In genomic region chr4:14261014-14261737, GRCm38 (mm10) we compare ENCODE assay signal across 9 mouse cellular contexts.
A peak's percentile ranks its signal among the peaks of the same experiment; 100 is the strongest.
DNase-seq lines count a peak whose midpoint lies in the region; ATAC-seq lines count a peak whose summit lies in the region.
"Had no signal": no experiment of that assay in that cellular context is flagged by ENCODE, and none has a peak within 500 bp of the region (broad histone marks: within the 10 kb centered on the region; RNA-seq: fewer than 3 reads in every experiment).

No protein-coding gene starts in this region.

- H3K36me3 ChIP-seq in midbrain, embryonic 11.5 days (ENCODE audit: control insufficient read depth, insufficient read depth, low read length) = no peaks in the 10 kb centered on the region
- H3K36me3 ChIP-seq in midbrain, embryonic 10.5 days = no peaks in the 10 kb centered on the region
- no peaks in the 10 kb centered on the region for H3K36me3 ChIP-seq in embryonic facial prominence, embryonic 13.5 days
- no peaks in the 10 kb centered on the region for H3K36me3 ChIP-seq in hindbrain, embryonic 12.5 days
- H3K36me3 ChIP-seq in midbrain, embryonic 14.5 days (ENCODE audit: control insufficient read depth, insufficient read depth, low read length) = no peaks in the 10 kb centered on the region
- H3K36me3 ChIP-seq in kidney, embryonic 14.5 days (ENCODE audit: control insufficient read depth, insufficient read depth, low read length) = no peaks in the 10 kb centered on the region
- no peaks in the 10 kb centered on the region for H3K36me3 ChIP-seq in liver, embryonic 12.5 days
- H3K36me3 ChIP-seq: G1E had no signal

- H3K27ac ChIP-seq in midbrain, embryonic 11.5 days (ENCODE audit: low read depth, low read length) = no peak overlapping the region
- H3K27ac ChIP-seq in midbrain, embryonic 10.5 days (replicated peaks) = no peak overlapping the region
- peak overlapping the region; percentile 80 for H3K27ac ChIP-seq in embryonic facial prominence, embryonic 13.5 days
- H3K27ac ChIP-seq in hindbrain, embryonic 12.5 days = peak overlapping the region; percentile 8
- peak overlapping the region; percentile 32; the same call in 1 of the 2 replicates for H3K27ac ChIP-seq in midbrain, embryonic 14.5 days (replicated peaks; ENCODE audit: low read depth, low read length)
- H3K27ac ChIP-seq in kidney, embryonic 14.5 days (ENCODE audit: low read depth, low read length) = no peak overlapping the region
- no peak overlapping the region for H3K27ac ChIP-seq in liver, embryonic 12.5 days

- H3K4me1 ChIP-seq in midbrain, embryonic 11.5 days (ENCODE audit: control insufficient read depth, insufficient read depth, low read length) = no peaks in the 10 kb centered on the region
- H3K4me1 ChIP-seq in midbrain, embryonic 10.5 days = peaks cover 7% of the 10 kb centered on the region; the same call in 1 of the 2 replicates
- peaks cover 24% of the 10 kb centered on the region for H3K4me1 ChIP-seq in embryonic facial prominence, embryonic 13.5 days
- H3K4me1 ChIP-seq in hindbrain, embryonic 12.5 days = peaks cover 11% of the 10 kb centered on the region
- H3K4me1 ChIP-seq in midbrain, embryonic 14.5 days (ENCODE audit: control insufficient read depth, insufficient read depth, low read length) = peaks cover 11% of the 10 kb centered on the region
- no peaks in the 10 kb centered on the region for H3K4me1 ChIP-seq in kidney, embryonic 14.5 days (ENCODE audit: control insufficient read depth, insufficient read depth, low read length)
- H3K4me1 ChIP-seq in liver, embryonic 12.5 days = no peaks in the 10 kb centered on the region

- peak; percentile 44; the same call in 1 of the 2 replicates for ATAC-seq in midbrain, embryonic 11.5 days (ENCODE audit: low FRiP score)
- ATAC-seq in embryonic facial prominence, embryonic 13.5 days (ENCODE audit: insufficient number of reproducible peaks, insufficient read depth, low FRiP score, low TSS enrichment, low read depth) = peak; percentile 75; the same call in 1 of the 2 replicates
- ATAC-seq in hindbrain, embryonic 12.5 days (ENCODE audit: low FRiP score) = no peak
- no peak for ATAC-seq in midbrain, embryonic 14.5 days (ENCODE audit: low FRiP score, low TSS enrichment)
- no peak for ATAC-seq in kidney, embryonic 14.5 days (ENCODE audit: low FRiP score, low TSS enrichment)
- no peak for ATAC-seq in liver, embryonic 12.5 days

- H3K9ac ChIP-seq in midbrain, embryonic 11.5 days (ENCODE audit: low read length) = no peak overlapping the region
- no peak overlapping the region for H3K9ac ChIP-seq in embryonic facial prominence, embryonic 13.5 days
- H3K9ac ChIP-seq in hindbrain, embryonic 12.5 days = no peak overlapping the region
- H3K9ac ChIP-seq in midbrain, embryonic 14.5 days (replicated peaks; ENCODE audit: low read length) = no peak overlapping the region
- no peak overlapping the region for H3K9ac ChIP-seq in kidney, embryonic 14.5 days (ENCODE audit: low read depth, low read length)
- H3K9ac ChIP-seq in liver, embryonic 12.5 days = no peak overlapping the region

- H3K27me3 ChIP-seq in midbrain, embryonic 11.5 days (ENCODE audit: control insufficient read depth, insufficient read depth, low read length) = no peaks in the 10 kb centered on the region
- no peaks in the 10 kb centered on the region for H3K27me3 ChIP-seq in midbrain, embryonic 10.5 days (ENCODE audit: low read depth, poor library complexity, severe bottlenecking)
- no peaks in the 10 kb centered on the region for H3K27me3 ChIP-seq in embryonic facial prominence, embryonic 13.5 days
- H3K27me3 ChIP-seq in hindbrain, embryonic 12.5 days = no peaks in the 10 kb centered on the region
- H3K27me3 ChIP-seq in midbrain, embryonic 14.5 days (ENCODE audit: control insufficient read depth, insufficient read depth, low read length) = no peaks in the 10 kb centered on the region
- no peaks in the 10 kb centered on the region for H3K27me3 ChIP-seq in kidney, embryonic 14.5 days (ENCODE audit: control insufficient read depth, insufficient read depth, low read length)
- H3K27me3 ChIP-seq in liver, embryonic 12.5 days (replicated peaks) = no peaks in the 10 kb centered on the region

- DNase-seq in midbrain, embryonic 11.5 days (ENCODE audit: low spot score, missing footprints) = no peak
- no peak for DNase-seq in midbrain, embryonic 10.5 days (ENCODE audit: low spot score)
- DNase-seq in midbrain, embryonic 14.5 days = peak; percentile 45
- no peak for DNase-seq in urinary bladder, adult 2 months (ENCODE audit: low spot score)

- no peak overlapping the region for H3K4me2 ChIP-seq in midbrain, embryonic 11.5 days
- H3K4me2 ChIP-seq in embryonic facial prominence, embryonic 13.5 days = peak overlapping the region; percentile 44
- H3K4me2 ChIP-seq in hindbrain, embryonic 12.5 days (replicated peaks) = no peak overlapping the region; the same call in 1 of the 2 replicates
- peak overlapping the region; percentile 13; the same call in 1 of the 2 replicates for H3K4me2 ChIP-seq in midbrain, embryonic 14.5 days (ENCODE audit: low read length)
- H3K4me2 ChIP-seq in kidney, embryonic 14.5 days (replicated peaks; ENCODE audit: low read depth, low read length) = no peak overlapping the region
- no peak overlapping the region for H3K4me2 ChIP-seq in liver, embryonic 12.5 days

- 69% methylated on average over 11 of the region's 11 CpGs for WGBS in midbrain, embryonic 11.5 days
- 65% methylated on average over 11 of the region's 11 CpGs for WGBS in midbrain, embryonic 10.5 days
- WGBS in embryonic facial prominence, embryonic 13.5 days = 16% methylated on average over 11 of the region's 11 CpGs
- 55% methylated on average over 11 of the region's 11 CpGs for WGBS in hindbrain, embryonic 12.5 days
- WGBS in midbrain, embryonic 14.5 days = 59% methylated on average over 11 of the region's 11 CpGs
- 52% methylated on average over 11 of the region's 11 CpGs for WGBS in kidney, embryonic 14.5 days
- 52% methylated on average over 11 of the region's 11 CpGs for WGBS in liver, embryonic 12.5 days (ENCODE audit: insufficient replicate concordance)

- no peak overlapping the region for H3K4me3 ChIP-seq in midbrain, embryonic 11.5 days (ENCODE audit: low read depth, low read length)
- no peak overlapping the region for H3K4me3 ChIP-seq in midbrain, embryonic 10.5 days
- H3K4me3 ChIP-seq in embryonic facial prominence, embryonic 13.5 days = no peak overlapping the region
- H3K4me3 ChIP-seq in hindbrain, embryonic 12.5 days = no peak overlapping the region
- no peak overlapping the region for H3K4me3 ChIP-seq in midbrain, embryonic 14.5 days (replicated peaks; ENCODE audit: low read depth, low read length)
- no peak overlapping the region for H3K4me3 ChIP-seq in kidney, embryonic 14.5 days (ENCODE audit: low read length)
- no peak overlapping the region for H3K4me3 ChIP-seq in liver, embryonic 12.5 days

- H3K9me3 ChIP-seq in midbrain, embryonic 11.5 days (ENCODE audit: control insufficient read depth, low read length) = no peaks in the 10 kb centered on the region
- H3K9me3 ChIP-seq in midbrain, embryonic 10.5 days (replicated peaks) = no peaks in the 10 kb centered on the region
- no peaks in the 10 kb centered on the region for H3K9me3 ChIP-seq in embryonic facial prominence, embryonic 13.5 days
- H3K9me3 ChIP-seq in hindbrain, embryonic 12.5 days (replicated peaks) = no peaks in the 10 kb centered on the region
- H3K9me3 ChIP-seq in midbrain, embryonic 14.5 days (ENCODE audit: control insufficient read depth, low read length) = no peaks in the 10 kb centered on the region
- no peaks in the 10 kb centered on the region for H3K9me3 ChIP-seq in kidney, embryonic 14.5 days (ENCODE audit: control insufficient read depth, low read length)
- H3K9me3 ChIP-seq in liver, embryonic 12.5 days (replicated peaks) = no peaks in the 10 kb centered on the region
- H3K9me3 ChIP-seq: G1E had no signal

Comparison
In these comparisons a context has a peak if more than half of its experiments do, and no peak if none do; other contexts are left out.
1. ATAC-seq: peak in midbrain, embryonic 11.5 days (single experiment) and embryonic facial prominence, embryonic 13.5 days (single experiment); none in hindbrain, embryonic 12.5 days (single experiment), midbrain, embryonic 14.5 days (single experiment), kidney, embryonic 14.5 days (single experiment) and liver, embryonic 12.5 days (single experiment).
2. H3K27ac ChIP-seq: peak in embryonic facial prominence, embryonic 13.5 days (single experiment), hindbrain, embryonic 12.5 days (single experiment) and midbrain, embryonic 14.5 days (single experiment); none in midbrain, embryonic 11.5 days (single experiment), midbrain, embryonic 10.5 days (single experiment), kidney, embryonic 14.5 days (single experiment) and liver, embryonic 12.5 days (single experiment).
3. H3K4me2 ChIP-seq: peak in embryonic facial prominence, embryonic 13.5 days (single experiment) and midbrain, embryonic 14.5 days (single experiment); none in midbrain, embryonic 11.5 days (single experiment), hindbrain, embryonic 12.5 days (single experiment), kidney, embryonic 14.5 days (single experiment) and liver, embryonic 12.5 days (single experiment).